Mouse (Mus musculus) C2C12 (cell line): ENCODE data around the gene Tmem221.

Experiments used
- CEBPB ChIP-seq: IDR thresholded peaks from one replicate; pipeline ENCODE4 v1.6.1; 2011; ENCODE audit warnings: low read depth, mild to moderate bottlenecking, control low read depth, moderate library complexity
- CTCF ChIP-seq: IDR thresholded peaks from one replicate; pipeline ENCODE4 v1.5.1; 2011; ENCODE audit not compliant: control insufficient read depth, insufficient read depth, insufficient read length

- TF ChIP-seq CEBPB: no peak
- no peak for TF ChIP-seq CTCF
Measured at GRCm38 (mm10) chr8:71572077-71572476, 13.4 kb upstream of the Tmem221 start.
